Mouse (Mus musculus) embryo, embryonic 10.5 days (tissue): ENCODE data around the gene Rars2.

Experiments used
- DNase-seq: peaks from one replicate; pipeline ENCODE4 v3.0.0-alpha.2; 2015; ENCODE audit warnings: low spot score

Gene Rars2

GRCm38 (mm10) chr4:34640731-34641130, 26.0 kb downstream of the Rars2 start:
- no peak for DNase-seq

- no peak for DNase-seq
Observed at GRCm38 (mm10) chr4:34644779-34645178, 30.0 kb downstream of the Rars2 start.

GRCm38 (mm10) chr4:34653179-34653578, 38.4 kb downstream of the Rars2 start:
- no peak for DNase-seq

- no peak for DNase-seq
Observed at GRCm38 (mm10) chr4:34656101-34656500, 41.3 kb downstream of the Rars2 start.

GRCm38 (mm10) chr4:34659012-34659411, 44.3 kb downstream of the Rars2 start:
- DNase-seq, result no peak

- DNase-seq, result no peak
Observed at GRCm38 (mm10) chr4:34661514-34661913, 46.8 kb downstream of the Rars2 start.

- DNase-seq, result no peak
Observed at GRCm38 (mm10) chr4:34661927-34662326, 47.2 kb downstream of the Rars2 start.

GRCm38 (mm10) chr4:34667923-34668322, 53.2 kb downstream of the Rars2 start:
- no peak for DNase-seq

- DNase-seq, result no peak
Observed at GRCm38 (mm10) chr4:34673721-34674120, 59.0 kb downstream of the Rars2 start.

- DNase-seq, result peak; percentile 8
Observed at GRCm38 (mm10) chr4:34680530-34680929, 65.8 kb downstream of the Rars2 start.

GRCm38 (mm10) chr4:34686874-34687567, 72.3 kb downstream of the Rars2 start, which contains the start of gene Slc35a1:
TSS of gene Slc35a1 (minus strand) at chr4:34687438.
- DNase-seq, result peak; percentile 93

GRCm38 (mm10) chr4:34688021-34688420, 73.3 kb downstream of the Rars2 start:
- peak; percentile 18 for DNase-seq

GRCm38 (mm10) chr4:34701528-34701927, 86.8 kb downstream of the Rars2 start:
- DNase-seq, result peak; percentile 79

- DNase-seq, result no peak
Observed at GRCm38 (mm10) chr4:34702231-34702630, 87.5 kb downstream of the Rars2 start.

GRCm38 (mm10) chr4:34703029-34703428, 88.3 kb downstream of the Rars2 start:
- no peak for DNase-seq

GRCm38 (mm10) chr4:34707248-34707647, 92.5 kb downstream of the Rars2 start:
- DNase-seq, result no peak

- no peak for DNase-seq
Observed at GRCm38 (mm10) chr4:34708127-34708526, 93.4 kb downstream of the Rars2 start.
